Mouse (Mus musculus): ENCODE data around the gene Fam122a.

Fam122a gene

GRCm38 (mm10) chr19:24434291-24434690 lies 42.9 kb downstream of the Fam122a start:
- no peak for DNase-seq (ENCODE audit: extremely low read depth, low read depth, low spot score)

GRCm38 (mm10) chr19:24432447-24432846 lies 44.7 kb downstream of the Fam122a start:
- no peak for DNase-seq (ENCODE audit: extremely low read depth, low read depth, low spot score)

GRCm38 (mm10) chr19:24431381-24431780 lies 45.8 kb downstream of the Fam122a start:
- no peak for DNase-seq (ENCODE audit: extremely low read depth, low read depth, low spot score)

GRCm38 (mm10) chr19:24428011-24428410 lies 49.1 kb downstream of the Fam122a start:
- no peak for DNase-seq (ENCODE audit: extremely low read depth, low read depth, low spot score)

GRCm38 (mm10) chr19:24427258-24427657 lies 49.9 kb downstream of the Fam122a start:
- DNase-seq (ENCODE audit: extremely low read depth, low read depth, low spot score), result peak; percentile 28

- DNase-seq (ENCODE audit: extremely low read depth, low read depth, low spot score), result peak; percentile 7
Observed at GRCm38 (mm10) chr19:24426759-24427181, 50.4 kb downstream of the Fam122a start.

All from fat pad, adult 2 months (tissue).